Mouse (Mus musculus): ENCODE measurements around the gene Serpinb3c.
"Not testable (repeated sequence)": the region's sequence is repeated elsewhere in the genome, so short reads cannot be mapped to it uniquely, and the experiment has no call there.

The Serpinb3c gene

GRCm38 (mm10) chr1:107278261-107278660 is at the start of gene Serpinb3c, which contains the start of gene Serpinb3b:
Gene Serpinb3c, minus strand, starts transcription at chr1:107278371.
Gene Serpinb3b, minus strand, starts transcription at chr1:107278361.
- not testable (repeated sequence) for DNase-seq

- peak; percentile 2 to 8 for DNase-seq
Observed at GRCm38 (mm10) chr1:107243170-107243569, 35.0 kb downstream of the Serpinb3c start.
